Mouse (Mus musculus) cerebellum, postnatal 36 days (tissue): ENCODE data around the gene Rbpjl.

ENCODE experiments used
- DNase-seq, 2 experiments: peaks; one replicate each; pipeline ENCODE4 v3.0.0; 2021 to 2022; ENCODE audit warnings: mixed read lengths in 2 of 2

Gene Rbpjl

GRCm38 (mm10) chr2:164396076-164396475 lies 6.9 kb upstream of the Rbpjl start:
- DNase-seq = no peak

GRCm38 (mm10) chr2:164396911-164397310 lies 6.0 kb upstream of the Rbpjl start:
- DNase-seq = no peak

- DNase-seq = no peak
Observed at GRCm38 (mm10) chr2:164403396-164404081, 598 bp downstream of the Rbpjl start.

- no peak for DNase-seq
Observed at GRCm38 (mm10) chr2:164404082-164404990, 1.4 kb downstream of the Rbpjl start.

GRCm38 (mm10) chr2:164405060-164405459 lies 2.1 kb downstream of the Rbpjl start, which contains the start of gene Matn4:
Matn4 (minus strand) TSS chr2:164405160.
- no peak for DNase-seq

- DNase-seq = no peak
Observed at GRCm38 (mm10) chr2:164405519-164405918, 2.6 kb downstream of the Rbpjl start.

- peak; percentile 70 to 74 for DNase-seq
Observed at GRCm38 (mm10) chr2:164407708-164408107, 4.8 kb downstream of the Rbpjl start.

GRCm38 (mm10) chr2:164414167-164414566 lies 11.2 kb downstream of the Rbpjl start:
- no peak for DNase-seq

GRCm38 (mm10) chr2:164414581-164414980 lies 11.6 kb downstream of the Rbpjl start:
- no peak for DNase-seq

GRCm38 (mm10) chr2:164417198-164417597 lies 14.3 kb downstream of the Rbpjl start:
- DNase-seq = no peak

- no peak for DNase-seq
Observed at GRCm38 (mm10) chr2:164418308-164418875, 15.5 kb downstream of the Rbpjl start.

- DNase-seq = no peak
Observed at GRCm38 (mm10) chr2:164419489-164419888, 16.5 kb downstream of the Rbpjl start.

- no peak for DNase-seq
Observed at GRCm38 (mm10) chr2:164421306-164421705, 18.4 kb downstream of the Rbpjl start.

- DNase-seq = no peak
Observed at GRCm38 (mm10) chr2:164421979-164422378, 19.0 kb downstream of the Rbpjl start.

GRCm38 (mm10) chr2:164422675-164423393 lies 19.9 kb downstream of the Rbpjl start:
- no peak for DNase-seq

- no peak for DNase-seq
Observed at GRCm38 (mm10) chr2:164423464-164423863, 20.5 kb downstream of the Rbpjl start.

GRCm38 (mm10) chr2:164424406-164424805 lies 21.5 kb downstream of the Rbpjl start:
- DNase-seq = no peak

GRCm38 (mm10) chr2:164425401-164425800 lies 22.5 kb downstream of the Rbpjl start:
- DNase-seq = peak in 1 of 2 experiments; percentile 33

GRCm38 (mm10) chr2:164426121-164426520 lies 23.2 kb downstream of the Rbpjl start:
- DNase-seq = no peak

GRCm38 (mm10) chr2:164426952-164427351 lies 24.0 kb downstream of the Rbpjl start:
- no peak for DNase-seq

GRCm38 (mm10) chr2:164428451-164428850 lies 25.5 kb downstream of the Rbpjl start:
- no peak for DNase-seq

GRCm38 (mm10) chr2:164429881-164430615 lies 27.1 kb downstream of the Rbpjl start:
- DNase-seq = no peak
